Mouse (Mus musculus): Measurements from ENCODE around the gene Met.
A peak's percentile ranks its signal among the peaks of the same experiment; 100 is the strongest.

The Met gene

DNA sequence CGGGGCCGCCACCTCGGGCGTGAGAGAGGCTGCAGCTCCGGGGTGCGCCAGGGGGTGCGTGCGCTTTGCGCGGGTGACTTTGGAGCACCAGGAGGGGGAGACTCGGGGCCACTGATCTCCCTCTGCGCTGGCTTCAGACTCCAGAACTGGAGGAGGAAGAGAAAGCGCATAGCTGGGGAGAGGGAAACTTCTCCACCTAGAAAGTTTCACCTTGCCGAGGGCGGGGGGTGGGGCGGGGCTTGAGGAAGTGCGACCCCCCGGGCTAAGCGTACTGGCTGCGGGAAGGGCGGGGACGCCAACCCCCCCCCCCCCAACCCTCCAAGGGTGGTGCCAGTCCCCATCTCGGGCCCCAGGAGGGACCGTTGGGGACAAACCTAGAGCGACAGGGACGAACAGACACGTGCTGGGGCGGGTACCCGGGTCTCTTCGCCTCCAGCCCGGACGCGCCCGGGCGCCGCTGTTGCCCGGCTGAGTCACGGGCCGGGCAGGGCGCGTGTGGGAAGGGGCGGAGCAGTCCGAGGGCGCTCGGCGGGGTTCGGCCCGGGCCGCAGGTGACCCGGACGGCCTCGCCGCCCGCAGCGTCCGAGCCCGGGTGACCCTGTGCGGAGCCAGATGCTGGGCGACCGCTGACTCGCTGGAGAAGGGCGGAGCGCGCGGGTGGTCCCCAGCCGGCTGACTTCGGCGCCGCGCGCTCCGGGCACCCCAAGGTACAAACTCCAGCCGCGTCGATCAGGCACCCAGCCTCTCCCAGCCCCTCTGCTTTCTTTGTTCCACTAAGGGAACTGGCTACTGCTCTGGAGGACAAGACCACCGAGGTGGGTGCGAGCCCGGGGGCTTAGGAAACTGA lies at the start of gene Met:
TSS of gene Met (plus strand) at position 367 of the 847 bp plus-strand sequence.
- peak; percentile 78 to 79 for DNase-seq (ENCODE audit: low spot score in 2 of 2)

GRCm38 (mm10) chr6:17418226-17418625 lies 45.4 kb upstream of the Met start:
- no peak for DNase-seq (ENCODE audit: low spot score in 2 of 2)

DNA sequence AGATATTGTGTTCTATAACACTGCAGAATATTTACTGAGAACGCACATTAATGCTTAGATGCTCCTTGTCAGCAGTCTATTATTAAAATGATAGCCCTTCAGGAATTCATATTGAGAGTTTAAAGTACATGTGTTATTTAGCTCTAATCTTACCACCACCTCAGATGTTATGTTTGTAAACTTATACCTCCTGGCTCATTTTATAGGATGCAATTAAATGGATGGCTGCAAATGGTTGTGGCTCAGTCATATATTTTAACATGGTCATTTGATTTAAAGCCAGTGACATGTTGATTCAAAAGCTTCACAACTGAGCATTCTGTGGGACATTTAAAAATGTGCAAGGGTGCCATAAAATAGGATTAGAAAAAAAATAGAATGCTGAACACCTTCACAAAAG lies 41.2 kb upstream of the Met start:
- DNase-seq (ENCODE audit: low spot score in 2 of 2) = no peak

DNA sequence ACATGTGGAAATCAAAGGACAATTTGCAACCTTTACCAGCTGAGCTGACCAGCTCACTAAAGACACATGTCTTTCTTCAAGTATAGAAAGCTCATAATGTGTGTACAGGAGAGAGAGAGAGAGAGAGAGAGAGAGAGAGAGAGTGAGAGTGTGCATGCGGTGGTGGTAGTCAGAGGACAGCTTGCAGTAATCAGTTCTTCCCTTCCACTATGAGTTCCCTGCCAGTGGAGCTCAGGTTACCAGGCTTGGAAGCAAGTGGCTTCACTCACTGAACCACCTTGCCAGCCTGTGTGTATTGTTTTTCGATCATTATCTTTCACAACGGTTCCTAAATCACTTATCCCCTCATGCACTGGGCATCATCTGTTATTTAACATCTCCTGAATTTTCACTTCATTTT lies 34.6 kb upstream of the Met start:
- DNase-seq (ENCODE audit: low spot score in 2 of 2) = no peak

GRCm38 (mm10) chr6:17429611-17430010 lies 34.0 kb upstream of the Met start:
- DNase-seq (ENCODE audit: low spot score in 2 of 2) = no peak

DNA sequence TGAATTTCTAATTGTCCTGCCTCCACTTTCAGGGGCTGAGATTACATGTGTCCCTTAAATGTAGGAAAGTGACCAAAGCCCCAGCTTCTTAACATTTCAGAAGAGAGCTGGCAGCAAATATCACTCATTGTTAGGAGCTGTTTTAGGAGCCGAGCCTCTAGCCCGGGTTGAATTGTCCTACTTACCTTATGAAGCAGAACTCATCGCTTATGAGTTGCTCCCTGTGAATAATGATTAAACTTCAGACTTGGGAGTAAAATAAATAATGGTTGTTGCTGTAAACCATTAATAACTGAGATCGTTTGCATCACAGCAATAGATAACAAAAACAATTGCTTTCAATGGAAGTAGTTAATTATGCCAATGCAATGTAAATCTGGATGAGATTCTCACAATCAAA lies 20.3 kb upstream of the Met start:
- DNase-seq (ENCODE audit: low spot score in 2 of 2) = no peak

DNA sequence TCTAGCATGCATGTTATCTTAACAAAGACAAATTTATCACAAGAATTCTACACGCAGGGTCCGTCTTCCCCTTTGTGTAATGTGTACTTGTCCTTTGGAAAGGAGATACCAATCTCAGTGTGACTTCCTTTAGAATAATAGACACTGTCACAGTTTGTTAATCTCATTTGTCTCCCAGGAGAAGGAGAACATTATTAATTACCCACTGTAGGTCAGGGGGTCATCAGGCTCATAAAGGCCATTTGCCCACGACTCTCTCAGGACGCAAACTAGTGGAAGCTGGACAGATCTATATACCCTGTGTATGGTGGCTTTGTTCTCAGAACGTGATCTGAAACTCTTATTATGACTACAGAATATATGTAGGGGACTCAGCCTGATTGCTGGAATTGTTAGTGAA lies 12.3 kb upstream of the Met start:
- no peak for DNase-seq (ENCODE audit: low spot score in 2 of 2)

- no peak for DNase-seq (ENCODE audit: low spot score in 2 of 2)
These were observed 8.5 kb upstream of the Met start for GRCm38 (mm10) chr6:17455116-17455515.

DNA sequence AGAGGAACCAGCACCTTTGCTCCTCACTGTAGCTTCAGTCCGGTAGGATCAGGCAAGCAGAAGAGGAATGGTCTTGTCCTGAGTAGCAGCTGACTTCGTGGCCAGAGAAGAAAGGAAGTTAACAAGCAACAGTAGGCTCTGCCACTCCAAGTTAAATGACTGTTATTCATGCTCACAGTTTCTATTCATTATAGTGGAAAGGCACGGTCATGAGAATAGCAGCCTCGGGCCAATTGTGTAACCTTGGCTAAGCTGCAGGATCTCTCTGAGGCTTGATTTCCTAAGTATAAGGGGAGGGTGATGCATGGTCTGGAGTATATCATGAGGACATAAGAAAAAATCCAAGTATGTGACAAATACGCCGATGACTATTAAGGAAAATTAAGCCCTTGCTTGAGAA lies 4.0 kb upstream of the Met start:
- no peak for DNase-seq (ENCODE audit: low spot score in 2 of 2)

- DNase-seq (ENCODE audit: low spot score in 2 of 2) = no peak
These were observed 2.2 kb upstream of the Met start for GRCm38 (mm10) chr6:17461435-17461834.

DNA sequence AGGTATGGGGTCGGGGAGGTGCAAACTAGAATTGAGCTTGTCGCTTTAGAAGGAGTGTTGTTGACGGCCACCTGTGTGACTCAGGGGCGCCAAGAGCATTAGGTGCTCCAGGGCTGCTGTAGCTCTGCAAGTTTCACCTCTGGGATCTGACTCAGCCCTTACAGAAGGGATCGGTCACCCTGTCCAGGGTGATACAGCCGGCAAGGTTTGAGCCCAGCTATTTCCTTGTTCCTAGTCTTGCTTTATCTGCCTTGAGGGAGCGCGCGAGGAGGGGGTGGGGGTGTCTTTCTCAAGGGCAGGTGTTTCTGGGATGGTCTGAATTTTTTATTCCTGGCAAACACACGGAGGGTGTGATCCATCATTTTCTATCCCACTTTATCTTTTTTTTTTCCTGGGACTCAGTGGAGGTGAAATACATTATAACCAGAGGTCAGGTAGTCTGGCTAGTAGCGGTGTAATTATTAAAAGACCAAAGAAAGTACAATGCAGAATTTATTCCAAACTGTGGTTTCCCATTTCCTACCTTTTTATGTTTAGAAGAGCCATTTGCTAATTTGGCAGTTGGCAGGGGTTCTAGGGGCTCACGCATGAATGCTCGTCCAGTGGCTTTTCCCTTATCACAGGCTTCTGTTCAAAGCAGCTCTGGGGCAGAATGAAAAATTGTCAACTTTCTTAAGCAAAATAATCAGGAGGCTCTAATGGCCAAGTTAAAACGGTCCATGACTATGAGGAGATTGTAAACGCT lies 853 bp downstream of the Met start:
- peak in 1 of 2 experiments; percentile 22 for DNase-seq (ENCODE audit: low spot score in 2 of 2)

- DNase-seq (ENCODE audit: low spot score in 2 of 2) = no peak
These were observed 2.9 kb downstream of the Met start for GRCm38 (mm10) chr6:17466526-17466925.

GRCm38 (mm10) chr6:17468993-17469392 lies 5.4 kb downstream of the Met start:
- DNase-seq (ENCODE audit: low spot score in 2 of 2) = no peak

GRCm38 (mm10) chr6:17473128-17473527 lies 9.5 kb downstream of the Met start:
- no peak for DNase-seq (ENCODE audit: low spot score in 2 of 2)

- no peak for DNase-seq (ENCODE audit: low spot score in 2 of 2)
These were observed 14.2 kb downstream of the Met start for GRCm38 (mm10) chr6:17477823-17478222.

DNA sequence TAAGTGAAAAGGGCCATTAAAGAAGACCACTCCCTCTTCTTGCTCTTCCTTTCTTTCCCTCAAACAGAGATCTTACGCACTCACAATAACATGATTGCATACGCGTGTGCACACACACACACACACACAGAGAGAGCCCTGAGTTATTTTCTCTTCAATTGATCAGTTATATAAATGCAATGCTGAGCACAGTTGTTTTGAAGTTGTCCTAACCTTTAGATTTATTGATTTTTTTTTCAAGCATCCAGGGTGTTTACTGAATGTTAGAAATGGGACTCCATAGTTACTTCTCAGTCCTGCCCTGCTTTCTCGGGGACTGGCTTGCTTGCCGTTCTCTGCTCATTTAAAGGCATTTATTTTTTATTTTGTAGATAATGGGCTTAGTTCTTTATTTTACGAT lies 14.7 kb downstream of the Met start:
- no peak for DNase-seq (ENCODE audit: low spot score in 2 of 2)

GRCm38 (mm10) chr6:17478838-17479570 lies 15.4 kb downstream of the Met start:
- DNase-seq (ENCODE audit: low spot score in 2 of 2) = no peak

DNA sequence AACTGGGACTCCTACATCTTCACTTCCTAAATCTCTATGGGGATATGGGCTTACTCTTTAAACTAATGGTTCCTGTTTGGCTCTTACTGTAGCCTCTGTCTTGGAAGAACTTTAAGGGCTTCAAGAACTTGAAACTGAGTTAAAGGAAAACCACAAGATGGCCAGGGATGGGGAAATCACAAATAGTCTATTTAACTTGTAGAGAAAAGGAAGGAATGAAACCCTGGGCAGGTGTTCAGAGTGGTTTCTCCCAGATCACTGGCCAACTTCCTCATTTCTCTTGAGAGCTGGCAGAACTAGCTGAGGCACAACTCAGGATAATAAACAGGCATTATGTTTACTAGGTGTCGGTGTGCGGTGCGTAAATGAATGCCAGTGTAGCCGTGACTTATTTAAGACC lies 17.5 kb downstream of the Met start:
- DNase-seq (ENCODE audit: low spot score in 2 of 2) = no peak

DNA sequence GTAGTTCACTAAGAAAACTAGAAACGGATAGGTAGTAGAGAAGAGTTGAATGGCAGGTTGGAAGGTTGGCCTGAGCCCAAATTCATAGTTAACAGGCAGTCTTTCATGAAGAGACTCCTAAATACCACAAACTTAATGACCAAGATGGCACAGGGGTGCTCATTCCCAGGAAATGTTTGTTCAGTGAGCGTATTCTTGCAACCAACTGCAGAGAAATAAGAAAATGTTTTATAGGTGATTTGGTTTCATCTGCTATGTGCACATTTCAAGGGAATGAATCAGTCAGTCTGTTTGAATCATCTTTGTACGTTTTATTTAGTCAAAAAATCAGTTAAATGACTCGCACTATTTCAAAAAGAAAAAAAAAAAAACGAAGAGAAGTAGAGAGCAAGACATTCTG lies 21.6 kb downstream of the Met start:
- no peak for DNase-seq (ENCODE audit: low spot score in 2 of 2)

- no peak for DNase-seq (ENCODE audit: low spot score in 2 of 2)
These were observed 22.2 kb downstream of the Met start for GRCm38 (mm10) chr6:17485782-17486181.

DNA sequence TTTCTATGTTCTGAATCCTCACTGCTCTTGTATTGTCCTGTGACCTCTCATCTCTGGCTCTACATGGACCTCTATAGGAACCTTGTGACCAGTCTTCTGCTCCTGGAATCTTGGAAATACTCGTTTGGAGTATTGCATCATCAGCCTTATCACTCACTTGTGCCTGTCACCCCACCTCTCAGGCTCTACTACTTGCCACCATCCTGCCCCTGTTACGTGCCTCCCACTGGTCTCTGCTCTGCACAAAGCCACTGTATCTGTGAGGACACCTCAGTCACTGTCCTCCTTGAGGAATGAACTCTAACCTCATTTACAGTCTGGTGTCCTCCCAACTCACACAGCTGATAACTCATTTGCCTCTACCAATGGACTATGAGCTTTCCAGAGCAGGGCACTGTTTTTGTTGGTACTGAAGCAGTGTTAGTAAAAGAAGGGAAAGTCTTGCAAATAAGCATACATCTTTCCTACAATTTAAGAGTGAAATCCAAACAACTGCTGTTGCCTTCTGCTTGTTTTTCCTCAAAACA lies 24.8 kb downstream of the Met start:
- DNase-seq (ENCODE audit: low spot score in 2 of 2) = no peak

DNA sequence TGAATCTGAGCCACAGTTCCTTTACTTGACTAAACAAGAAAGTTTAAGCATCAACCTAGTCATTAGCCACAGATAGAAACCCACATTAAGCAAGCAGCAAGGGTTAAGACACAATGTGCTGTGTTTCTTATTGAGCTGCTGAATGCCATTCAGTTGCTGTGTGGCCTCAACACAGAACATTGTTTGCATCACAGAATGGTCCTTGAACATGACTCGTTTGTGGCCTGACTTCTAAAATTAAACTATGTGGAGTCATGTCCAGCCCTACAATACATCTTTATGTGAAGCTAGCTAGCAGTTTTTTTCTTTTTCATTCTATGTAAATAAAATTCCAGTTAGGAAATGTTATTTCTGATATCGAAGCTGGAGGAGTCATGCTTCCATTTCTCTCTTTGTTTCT lies 27.2 kb downstream of the Met start:
- no peak for DNase-seq (ENCODE audit: low spot score in 2 of 2)
